Mouse (Mus musculus) forebrain, embryonic 13.5 days (tissue): ENCODE measurements around the gene Cga. TPM values are rescaled to one million over a fixed set of nuclear protein-coding genes. Genes with fewer than 3 reads are reported as not detected.

Experiments
- ATAC-seq: fragments of 200-750 bp; cut with Nextera tagmentation; 2 replicates; pipeline ENCODE4 v1.8.0; 2017
- H3K27ac ChIP-seq: fragments of 300-500 bp; sonication (generic); 2 replicates; pipeline ENCODE4 v1.5.1; 2015; ENCODE audit warnings: inconsistent platforms, mild to moderate bottlenecking, moderate library complexity
- H3K27me3 ChIP-seq: fragments of 300-500 bp; sonication (generic); 2 replicates; pipeline ENCODE4 v1.6.1; 2015; ENCODE audit warnings: mild to moderate bottlenecking, inconsistent platforms
- H3K36me3 ChIP-seq: fragments of 300-500 bp; sonication (generic); 2 replicates; pipeline ENCODE4 v1.6.1; 2015; ENCODE audit warnings: mild to moderate bottlenecking, inconsistent platforms; ENCODE audit not compliant: poor library complexity, severe bottlenecking
- H3K4me1 ChIP-seq: fragments of 300-500 bp; sonication (generic); 2 replicates; pipeline ENCODE4 v1.6.1; 2015; ENCODE audit warnings: inconsistent platforms
- H3K4me2 ChIP-seq: fragments of 300-500 bp; sonication (generic); 2 replicates; pipeline ENCODE4 v1.6.1; 2015; ENCODE audit warnings: inconsistent platforms, mild to moderate bottlenecking, moderate library complexity
- H3K4me3 ChIP-seq: fragments of 300-500 bp; sonication (generic); 2 replicates; pipeline ENCODE4 v1.5.1; 2015; ENCODE audit warnings: mild to moderate bottlenecking, inconsistent platforms
- H3K9ac ChIP-seq: fragments of 300-500 bp; sonication (generic); 2 replicates; pipeline ENCODE4 v1.6.1; 2015; ENCODE audit warnings: mild to moderate bottlenecking, inconsistent platforms
- H3K9me3 ChIP-seq: fragments of 300-500 bp; sonication (generic); replicated peaks from 2 replicates; pipeline ENCODE4 v1.6.1; 2016; ENCODE audit warnings: inconsistent platforms
- WGBS: fragments of 180-500 bp; shearing (Covaris S2); methylation state at CpG from one replicate; pipeline ENCODE4 v1.1.7; 2015; 5-methylcytosine and 5-hydroxymethylcytosine counted together
- polyA plus RNA-seq: library from polyadenylated mRNA; unstranded; fragments of >200 nt; fragmentation: Nextera tagmentation; extraction: Ambion mirVana; gene quantifications from 2 replicates; pipeline ENCODE4 v1.2.1, GENCODE M21; 2015

The Cga gene
- polyA plus RNA-seq, 1 experiment from 2014 or later, result not detected

- Histone ChIP-seq H3K4me2 (peak overlapping the region; percentile 77), H3K4me1 (peaks cover 24% of the 10 kb centered on the region), H3K9ac (peak overlapping the region; percentile 100; the same call in 1 of the 2 replicates), H3K27ac (no peak overlapping the region), H3K4me3 (peak overlapping the region; percentile 95), H3K27me3 (no peaks in the 10 kb centered on the region; the same call in 1 of the 2 replicates), H3K9me3 (no peaks in the 10 kb centered on the region), H3K36me3 (peaks cover 22% of the 10 kb centered on the region)
- no peak for ATAC-seq
- 87% methylated on average over 10 of the region's 10 CpGs for WGBS
These were observed 12.5 kb upstream of the Cga start for GRCm38 (mm10) chr4:34880921-34881650.

- ATAC-seq, result no peak
- peak overlapping the region; percentile 99 for H3K27ac ChIP-seq
- peaks cover 16% of the 10 kb centered on the region for H3K36me3 ChIP-seq
- no peaks in the 10 kb centered on the region for H3K9me3 ChIP-seq
- H3K27me3 ChIP-seq, result no peaks in the 10 kb centered on the region; the same call in 1 of the 2 replicates
- 15% methylated on average over 4 of the region's 4 CpGs for WGBS
- peaks cover 27% of the 10 kb centered on the region for H3K4me1 ChIP-seq
- peak overlapping the region; percentile 77 for H3K4me2 ChIP-seq
- H3K9ac ChIP-seq, result peak overlapping the region; percentile 100
- peak overlapping the region; percentile 95 for H3K4me3 ChIP-seq
These were observed 11.7 kb upstream of the Cga start for GRCm38 (mm10) chr4:34881851-34882250.

DNA sequence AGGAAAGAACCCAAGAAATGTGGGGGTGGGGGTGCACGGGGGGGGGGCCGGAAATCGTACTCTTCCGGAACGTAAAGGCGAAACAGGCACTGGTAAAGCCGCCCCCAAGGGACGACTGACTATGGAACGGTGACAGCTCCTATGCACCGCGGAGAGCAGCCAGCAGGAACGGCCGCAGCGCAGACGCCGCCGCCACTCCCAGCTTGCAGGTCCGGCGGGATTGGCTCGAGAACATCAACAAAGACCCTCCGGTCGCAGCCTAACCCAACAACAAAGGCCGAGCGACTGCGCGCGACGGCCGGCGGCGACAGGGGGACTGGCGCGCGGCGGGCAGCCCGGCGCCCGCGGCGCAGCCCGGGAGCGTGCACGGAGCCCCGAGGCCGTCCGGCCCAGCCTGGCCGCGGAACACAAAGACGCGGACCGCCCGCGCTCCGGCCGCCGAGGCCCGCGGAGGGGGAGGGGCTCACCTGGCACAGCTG is 11.2 kb upstream of the Cga start:
- no peaks in the 10 kb centered on the region for H3K9me3 ChIP-seq
- H3K4me3 ChIP-seq, result peak overlapping the region; percentile 95
- H3K4me2 ChIP-seq, result peak overlapping the region; percentile 77
- peaks cover 11% of the 10 kb centered on the region for H3K36me3 ChIP-seq
- H3K4me1 ChIP-seq, result peaks cover 28% of the 10 kb centered on the region
- no peaks in the 10 kb centered on the region; the same call in 1 of the 2 replicates for H3K27me3 ChIP-seq
- ATAC-seq, result peak; percentile 74
- H3K9ac ChIP-seq, result peak overlapping the region; percentile 100
- peak overlapping the region; percentile 99 for H3K27ac ChIP-seq
- WGBS, result 0% methylated on average over 44 of the region's 58 CpGs

DNA sequence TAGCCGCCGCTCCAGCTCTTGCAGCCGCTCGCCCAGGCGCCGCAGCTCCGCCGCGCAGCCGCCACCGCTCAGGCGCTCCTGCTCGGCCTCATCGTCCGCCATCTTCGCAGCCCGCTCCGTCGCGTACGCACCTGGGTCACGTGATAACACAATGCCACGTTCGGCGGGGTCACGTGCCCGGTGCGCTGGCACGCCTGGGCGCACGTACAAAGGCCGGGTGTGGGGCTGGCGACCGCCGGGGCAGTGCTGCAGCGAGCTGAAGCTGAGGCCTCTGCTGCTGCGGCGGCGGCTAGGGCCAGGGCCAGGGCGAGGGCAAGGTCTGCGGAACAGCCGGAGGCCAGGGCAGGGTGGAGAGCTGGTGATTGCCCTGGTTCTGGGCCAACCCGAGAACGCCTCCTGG is 10.8 kb upstream of the Cga start, which contains the start of gene Zfp292:
Zfp292 (minus strand) TSS at position 143 of the 400 bp plus-strand sequence.
- H3K36me3 ChIP-seq, result peaks cover 8% of the 10 kb centered on the region
- H3K27me3 ChIP-seq, result no peaks in the 10 kb centered on the region; the same call in 1 of the 2 replicates
- peaks cover 33% of the 10 kb centered on the region for H3K4me1 ChIP-seq
- peak within 1 kb of the TSS; percentile 99 for H3K27ac ChIP-seq
- 0% methylated on average over 44 of the region's 44 CpGs for WGBS
- H3K9ac ChIP-seq, result peak within 1 kb of the TSS; percentile 100
- peak within 1 kb of the TSS; percentile 77 for H3K4me2 ChIP-seq
- H3K9me3 ChIP-seq, result no peaks in the 10 kb centered on the region
- peak; percentile 95 for ATAC-seq
- H3K4me3 ChIP-seq, result peak within 1 kb of the TSS; percentile 95

- Histone ChIP-seq H3K4me1 (peaks cover 33% of the 10 kb centered on the region), H3K4me2 (peak overlapping the region; percentile 77), H3K27ac (peak overlapping the region; percentile 99), H3K27me3 (no peaks in the 10 kb centered on the region; the same call in 1 of the 2 replicates), H3K36me3 (peaks cover 5% of the 10 kb centered on the region), H3K4me3 (peak overlapping the region; percentile 95), H3K9me3 (no peaks in the 10 kb centered on the region), H3K9ac (peak overlapping the region; percentile 100)
- 46% methylated on average over 16 of the region's 16 CpGs for WGBS
- ATAC-seq, result no peak
These were observed 10.1 kb upstream of the Cga start for GRCm38 (mm10) chr4:34883366-34884029.

- Histone ChIP-seq H3K4me3 (peak overlapping the region; percentile 70; the same call in 1 of the 2 replicates), H3K36me3 (no peaks in the 10 kb centered on the region), H3K9ac (no peak overlapping the region), H3K27me3 (peaks cover 21% of the 10 kb centered on the region), H3K9me3 (no peaks in the 10 kb centered on the region), H3K27ac (0 out of 2 replicates have a peak overlapping the region, but pooled peaks have one; percentile 97), H3K4me1 (peaks cover 28% of the 10 kb centered on the region), H3K4me2 (peak overlapping the region; percentile 86)
- 60% methylated on average over 9 of the region's 9 CpGs for WGBS
- ATAC-seq, result no peak
These were observed 7.8 kb upstream of the Cga start for GRCm38 (mm10) chr4:34885631-34886351.

DNA sequence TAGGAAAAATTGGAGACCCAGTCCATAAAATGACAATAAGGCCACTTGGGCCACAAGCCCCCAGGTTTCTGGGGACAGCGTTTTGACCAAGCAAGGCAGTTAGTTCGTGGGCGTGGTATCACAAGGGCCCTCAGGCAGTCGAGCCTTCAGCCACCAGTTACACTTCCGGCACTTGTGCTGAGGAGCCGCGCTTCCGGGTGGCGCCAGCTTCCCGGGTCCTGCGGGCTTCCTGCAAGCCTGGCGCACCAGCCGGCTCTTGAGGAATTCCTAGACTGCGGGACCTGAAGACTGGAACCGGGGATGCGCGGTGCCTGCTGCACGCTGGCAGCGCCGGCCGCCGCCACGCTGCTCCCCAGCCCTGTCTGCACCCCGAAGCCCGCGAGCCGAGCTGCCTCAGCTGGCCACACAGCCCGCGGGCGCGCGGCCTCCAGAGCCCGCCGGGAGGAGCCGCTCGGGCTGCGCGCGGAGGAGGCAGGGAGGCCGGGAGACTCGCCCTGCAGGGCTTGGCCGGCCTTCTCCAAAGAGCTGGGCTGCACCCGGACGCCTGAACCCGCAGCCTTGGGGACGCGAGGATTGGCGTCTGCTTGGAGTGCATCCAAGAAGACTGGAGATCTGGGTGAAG is 7.0 kb upstream of the Cga start:
- under 1% methylated on average over 42 of the region's 48 CpGs for WGBS
- peak overlapping the region; percentile 97 for H3K27ac ChIP-seq
- no peaks in the 10 kb centered on the region for H3K36me3 ChIP-seq
- peak overlapping the region; percentile 90 for H3K9ac ChIP-seq
- H3K9me3 ChIP-seq, result no peaks in the 10 kb centered on the region
- H3K27me3 ChIP-seq, result peaks cover 28% of the 10 kb centered on the region
- H3K4me3 ChIP-seq, result peak overlapping the region; percentile 70
- peak; percentile 75 for ATAC-seq
- peak overlapping the region; percentile 86 for H3K4me2 ChIP-seq
- peaks cover 20% of the 10 kb centered on the region for H3K4me1 ChIP-seq

DNA sequence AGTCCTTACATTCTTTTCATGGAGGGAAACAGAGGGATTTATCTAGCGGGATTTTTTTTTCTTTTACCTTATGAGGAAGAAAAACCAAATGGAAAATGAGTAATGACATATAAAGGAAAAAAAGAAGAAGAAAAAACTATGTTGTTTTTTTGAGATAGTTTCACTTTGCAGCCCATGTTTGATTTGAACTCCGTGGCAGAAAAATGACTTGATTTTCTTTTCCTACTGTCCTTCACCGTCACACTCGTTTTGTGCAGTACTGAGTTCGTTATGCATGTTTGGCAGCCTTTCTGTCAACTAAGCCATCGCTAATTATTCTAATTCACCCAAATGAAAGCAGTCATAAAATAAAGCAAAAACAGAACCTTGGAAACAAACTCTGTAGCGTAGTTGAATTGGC is 6.3 kb upstream of the Cga start:
- peak overlapping the region; percentile 86 for H3K4me2 ChIP-seq
- no peak for ATAC-seq
- H3K4me1 ChIP-seq, result peaks cover 20% of the 10 kb centered on the region
- H3K4me3 ChIP-seq, result peak overlapping the region; percentile 70
- H3K36me3 ChIP-seq, result no peaks in the 10 kb centered on the region
- H3K9ac ChIP-seq, result peak overlapping the region; percentile 90
- H3K9me3 ChIP-seq, result no peaks in the 10 kb centered on the region
- peaks cover 29% of the 10 kb centered on the region for H3K27me3 ChIP-seq
- peak overlapping the region; percentile 97 for H3K27ac ChIP-seq
- WGBS, result 5% methylated on average over 7 of the region's 7 CpGs

GRCm38 (mm10) chr4:34889101-34889811 is 4.3 kb upstream of the Cga start:
- peaks cover 29% of the 10 kb centered on the region for H3K27me3 ChIP-seq
- no peak for ATAC-seq
- H3K9me3 ChIP-seq, result no peaks in the 10 kb centered on the region

GRCm38 (mm10) chr4:34889812-34890185 is 3.8 kb upstream of the Cga start:
- Histone ChIP-seq H3K27me3 (peaks cover 29% of the 10 kb centered on the region), H3K4me3 (no peak overlapping the region), H3K4me1 (peaks cover 12% of the 10 kb centered on the region), H3K9me3 (no peaks in the 10 kb centered on the region), H3K36me3 (no peaks in the 10 kb centered on the region), H3K4me2 (no peak overlapping the region), H3K9ac (no peak overlapping the region), H3K27ac (no peak overlapping the region)
- ATAC-seq, result no peak
- 21% methylated on average over 2 of the region's 2 CpGs for WGBS

More at GRCm38 (mm10) chr4:34889101-34889811, 4.3 kb upstream of the Cga start:
- no peak overlapping the region for H3K27ac ChIP-seq
- 8% methylated on average over 15 of the region's 15 CpGs for WGBS
- H3K4me2 ChIP-seq, result no peak overlapping the region
- no peaks in the 10 kb centered on the region for H3K36me3 ChIP-seq
- no peak overlapping the region for H3K9ac ChIP-seq
- no peak overlapping the region for H3K4me3 ChIP-seq
- H3K4me1 ChIP-seq, result peaks cover 12% of the 10 kb centered on the region

DNA sequence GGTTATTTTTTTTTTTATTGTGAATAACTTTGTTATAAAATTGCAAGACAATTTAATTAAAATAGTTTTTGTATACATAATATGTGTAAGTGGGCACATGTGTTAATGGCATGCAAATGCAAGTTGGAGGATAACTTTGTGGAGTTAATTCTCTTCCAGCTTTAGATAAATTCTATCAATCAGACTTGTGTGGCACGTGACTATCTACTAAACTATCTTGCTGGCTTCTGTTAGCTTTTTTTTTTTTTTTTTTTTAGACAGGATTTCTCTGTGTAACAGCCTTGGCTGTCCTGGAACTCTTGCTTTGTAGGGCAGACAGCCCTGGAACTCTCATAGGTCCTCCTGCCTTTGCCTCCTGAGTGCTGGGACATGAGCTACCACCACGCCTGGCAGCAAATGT is 4.9 kb downstream of the Cga start:
- ATAC-seq, result no peak
- peaks cover 4% of the 10 kb centered on the region; the same call in 1 of the 2 replicates for H3K4me1 ChIP-seq
- no peak overlapping the region for H3K27ac ChIP-seq
- H3K4me3 ChIP-seq, result no peak overlapping the region
- 68% methylated on average over 2 of the region's 2 CpGs for whole genome bisulfite sequencing
- H3K4me2 ChIP-seq, result no peak overlapping the region
- H3K9ac ChIP-seq, result no peak overlapping the region
- H3K36me3 ChIP-seq, result no peaks in the 10 kb centered on the region
- no peaks in the 10 kb centered on the region for H3K27me3 ChIP-seq
- H3K9me3 ChIP-seq, result no peaks in the 10 kb centered on the region
